Mouse (Mus musculus): Measurements from ENCODE around the gene Zswim2. TPM values are rescaled to one million over a fixed set of nuclear protein-coding genes. Genes with fewer than 3 reads are reported as not detected.

The Zswim2 gene
- not detected for total RNA-seq (2023)

DNA sequence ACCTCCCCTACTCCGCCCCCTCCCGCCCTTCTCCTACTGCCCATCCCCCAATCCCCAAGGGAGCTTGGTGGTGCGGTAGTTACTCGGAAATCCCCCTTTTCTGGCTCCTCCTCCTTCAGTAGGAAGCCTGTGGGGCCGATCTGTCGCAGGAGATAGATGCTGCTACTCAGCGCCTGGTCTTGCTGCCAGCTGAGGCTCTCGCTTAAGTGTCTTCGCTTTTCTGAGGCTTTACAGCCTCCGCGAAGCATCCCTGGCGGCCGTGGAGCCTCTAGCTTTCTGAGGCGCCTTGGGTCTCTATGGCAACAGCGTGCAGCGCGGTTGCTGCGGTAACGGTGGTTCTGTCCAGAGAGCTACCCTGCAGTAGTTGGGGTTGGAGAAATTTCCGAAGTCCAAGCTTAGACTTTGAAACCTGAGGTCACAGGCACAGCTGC is at the start of gene Zswim2:
Gene Zswim2 (minus strand): TSS at position 298 of the 431 bp plus-strand sequence.

GRCm38 (mm10) chr2:83990253-83990652 is 49.2 kb upstream of the Zswim2 start, which contains the start of gene Gm13691:
Gene Gm13691, plus strand, starts transcription at chr2:83990553.

DNA sequence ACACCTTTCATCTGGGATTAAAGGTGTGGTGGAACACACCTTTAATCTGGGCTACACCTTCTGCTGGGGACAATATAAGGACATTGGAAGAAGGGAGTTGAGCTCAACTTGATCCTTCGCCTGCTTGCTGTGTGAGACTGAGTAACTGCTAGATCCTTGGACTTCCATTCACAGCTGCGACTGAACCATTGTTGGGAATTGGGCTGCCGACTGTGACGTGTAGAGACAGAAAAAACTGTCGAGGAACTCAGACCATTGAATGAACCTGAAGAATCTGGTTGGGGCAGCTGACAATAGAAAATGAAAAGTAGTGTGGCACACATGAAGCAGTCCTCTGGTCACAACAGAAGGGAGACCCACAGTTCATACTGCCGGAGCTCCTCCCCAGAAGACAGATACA is 43.4 kb upstream of the Zswim2 start, which contains the start of gene Gm13697:
Gene Gm13697 (plus strand): TSS at position 301 of the 400 bp plus-strand sequence.

GRCm38 (mm10) chr2:83978633-83979032 is 37.6 kb upstream of the Zswim2 start, which contains the start of gene Gm13694:
Gene Gm13694, plus strand, starts transcription at chr2:83978933.

GRCm38 (mm10) chr2:83972823-83973222 is 31.8 kb upstream of the Zswim2 start, which contains the start of gene Gm13696:
Gene Gm13696, plus strand, starts transcription at chr2:83973123.

DNA sequence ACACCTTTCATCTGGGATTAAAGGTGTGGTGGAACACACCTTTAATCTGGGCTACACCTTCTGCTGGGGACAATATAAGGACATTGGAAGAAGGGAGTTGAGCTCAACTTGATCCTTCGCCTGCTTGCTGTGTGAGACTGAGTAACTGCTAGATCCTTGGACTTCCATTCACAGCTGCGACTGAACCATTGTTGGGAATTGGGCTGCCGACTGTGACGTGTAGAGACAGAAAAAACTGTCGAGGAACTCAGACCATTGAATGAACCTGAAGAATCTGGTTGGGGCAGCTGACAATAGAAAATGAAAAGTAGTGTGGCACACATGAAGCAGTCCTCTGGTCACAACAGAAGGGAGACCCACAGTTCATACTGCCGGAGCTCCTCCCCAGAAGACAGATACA is 26.0 kb upstream of the Zswim2 start, which contains the start of gene Gm13695:
Gene Gm13695 (plus strand): TSS at position 301 of the 400 bp plus-strand sequence.

GRCm38 (mm10) chr2:83961203-83961602 is 20.2 kb upstream of the Zswim2 start, which contains the start of gene Gm13693:
Gene Gm13693, plus strand, starts transcription at chr2:83961503.

GRCm38 (mm10) chr2:83955393-83955792 is 14.4 kb upstream of the Zswim2 start, which contains the start of gene Gm13698:
Gene Gm13698, plus strand, starts transcription at chr2:83955693.

Other genes with a start within 250 kb of the Zswim2 start
- gene Itgav, start 216.8 kb downstream of the Zswim2 start, total RNA-seq (2023), result 32.8 TPM
- gene Fam171b, start 128.6 kb downstream of the Zswim2 start, total RNA-seq (2023), result 0.82 TPM
- 2.3 TPM for gene Gm13698, start 14.5 kb upstream of the Zswim2 start, total RNA-seq (2023)
- gene Gm13693, start 20.3 kb upstream of the Zswim2 start, total RNA-seq (2023), result 2.3 TPM
- gene Gm13695, start 26.1 kb upstream of the Zswim2 start, total RNA-seq (2023), result not detected
- 2.3 TPM for gene Gm13696, start 31.9 kb upstream of the Zswim2 start, total RNA-seq (2023)
- gene Gm13694, start 37.7 kb upstream of the Zswim2 start, total RNA-seq (2023), result 2.3 TPM
- 2.3 TPM for gene Gm13697, start 43.5 kb upstream of the Zswim2 start, total RNA-seq (2023)
- gene Gm13691, start 49.3 kb upstream of the Zswim2 start, total RNA-seq (2023), result 2.3 TPM